Mouse (Mus musculus) MEL (cell line): Measurements from ENCODE around the gene Lin7c. TPM values are rescaled to one million over a fixed set of nuclear protein-coding genes. Genes with fewer than 3 reads are reported as not detected.

Source experiments
- DNase-seq: peaks from one replicate; pipeline ENCODE4 v3.0.0; 2011; ENCODE audit warnings: low read depth, low spot score
- H3K27ac ChIP-seq: 2 replicates; pipeline ENCODE4 v1.5.1; 2012; ENCODE audit warnings: low read depth, mild to moderate bottlenecking, control low read depth, low read length, moderate library complexity; ENCODE audit not compliant: control insufficient read depth
- H3K27me3 ChIP-seq, 2 experiments: fragments of 150-350 bp in 1 of 2; sonication (generic) in 1 of 2; 2 replicates each; pipeline ENCODE4 v1.6.1; 2012; ENCODE audit warnings: low read length in 2 of 2, mild to moderate bottlenecking in 2 of 2, improper control_type of control experiment in 1 of 2, moderate library complexity in 1 of 2; ENCODE audit not compliant: insufficient read depth in 2 of 2, control insufficient read depth in 1 of 2
- H3K36me3 ChIP-seq, 2 experiments: 2 replicates each; pipeline ENCODE4 v1.6.1; 2012 to 2014; ENCODE audit warnings: low read length in 2 of 2, improper control_type of control experiment in 1 of 2, inconsistent platforms in 1 of 2, mild to moderate bottlenecking in 1 of 2; ENCODE audit not compliant: insufficient read depth in 2 of 2, control insufficient read depth in 1 of 2
- H3K4me1 ChIP-seq, 2 experiments: fragments of 150-350 bp in 1 of 2; sonication (generic) in 1 of 2; 2 replicates each; pipeline ENCODE4 v1.6.1; 2012; ENCODE audit warnings: low read length in 2 of 2, improper control_type of control experiment in 1 of 2, mild to moderate bottlenecking in 1 of 2; ENCODE audit not compliant: insufficient read depth in 2 of 2, control insufficient read depth in 1 of 2
- H3K4me3 ChIP-seq, 2 experiments: fragments of 150-350 bp in 1 of 2; sonication (generic) in 1 of 2; 2 replicates each; pipeline ENCODE4 v1.5.1; 2012; ENCODE audit warnings: low read depth in 2 of 2, low read length in 2 of 2, mild to moderate bottlenecking in 2 of 2, moderate library complexity in 2 of 2, control low read depth in 1 of 2, improper control_type of control experiment in 1 of 2; ENCODE audit not compliant: control insufficient read depth in 1 of 2, insufficient read depth in 1 of 2
- H3K79me2 ChIP-seq: 2 replicates; pipeline ENCODE4 v1.6.1; 2012; ENCODE audit warnings: mild to moderate bottlenecking, low read length, moderate library complexity; ENCODE audit not compliant: control insufficient read depth, poor library complexity, insufficient read depth
- H3K9ac ChIP-seq: 2 replicates; pipeline ENCODE4 v1.6.1; 2012; ENCODE audit warnings: low read depth, mild to moderate bottlenecking, control low read depth, low read length, moderate library complexity; ENCODE audit not compliant: control insufficient read depth, poor library complexity, severe bottlenecking
- H3K9me3 ChIP-seq: fragments of 150-350 bp; sonication (generic); replicated peaks from 2 replicates; pipeline ENCODE4 v1.6.1; 2012; ENCODE audit warnings: mild to moderate bottlenecking, low read length, improper control_type of control experiment, moderate library complexity; ENCODE audit not compliant: insufficient read depth
- BHLHE40 ChIP-seq: IDR thresholded peaks from 2 replicates; pipeline ENCODE4 v1.6.1; 2012; ENCODE audit warnings: low read depth, mild to moderate bottlenecking, inconsistent platforms, low read length, improper control_type of control experiment, borderline replicate concordance
- CHD1 ChIP-seq: IDR thresholded peaks from 2 replicates; pipeline ENCODE4 v1.6.1; 2012; ENCODE audit warnings: low read depth, mild to moderate bottlenecking, inconsistent platforms, low read length, improper control_type of control experiment
- E2F4 ChIP-seq: IDR thresholded peaks from 2 replicates; pipeline ENCODE4 v1.6.1; 2011; ENCODE audit warnings: low read depth, low read length, improper control_type of control experiment, borderline replicate concordance
- ETS1 ChIP-seq: IDR thresholded peaks from 2 replicates; pipeline ENCODE4 v1.6.1; 2012; ENCODE audit warnings: low read depth, mild to moderate bottlenecking, inconsistent platforms, low read length, improper control_type of control experiment, moderate library complexity
- KAT2A ChIP-seq: conservative IDR thresholded peaks from 2 replicates; pipeline ENCODE4 v1.6.1; 2012; ENCODE audit warnings: low read depth, low read length, improper control_type of control experiment, inconsistent platforms
- MAFK ChIP-seq: IDR thresholded peaks from 2 replicates; pipeline ENCODE4 v1.6.1; 2011; ENCODE audit warnings: low read depth, mild to moderate bottlenecking, low read length, improper control_type of control experiment, borderline replicate concordance
- MAX ChIP-seq: IDR thresholded peaks from 2 replicates; pipeline ENCODE4 v1.6.1; 2011; ENCODE audit warnings: low read length, improper control_type of control experiment
- MXI1 ChIP-seq: IDR thresholded peaks from 2 replicates; pipeline ENCODE4 v1.6.1; 2011; ENCODE audit warnings: mild to moderate bottlenecking, low read depth, low read length, improper control_type of control experiment
- MYB ChIP-seq: IDR thresholded peaks from 2 replicates; pipeline ENCODE4 v1.6.1; 2011; ENCODE audit warnings: mild to moderate bottlenecking, low read depth, low read length, improper control_type of control experiment
- MYC ChIP-seq: IDR thresholded peaks from 2 replicates; pipeline ENCODE4 v1.6.1; 2011; ENCODE audit warnings: low read depth, mild to moderate bottlenecking, low read length, improper control_type of control experiment, moderate library complexity
- RAD21 ChIP-seq: IDR thresholded peaks from 2 replicates; pipeline ENCODE4 v1.6.1; 2011; ENCODE audit warnings: mild to moderate bottlenecking, low read depth, low read length, improper control_type of control experiment
- TAL1 ChIP-seq: IDR thresholded peaks from 2 replicates; pipeline ENCODE4 v1.6.1; 2012; ENCODE audit warnings: mild to moderate bottlenecking, inconsistent platforms, low read length, moderate library complexity, mixed read lengths
- UBTF ChIP-seq: IDR thresholded peaks from 2 replicates; pipeline ENCODE4 v1.6.1; 2012; ENCODE audit warnings: low read depth, mild to moderate bottlenecking, inconsistent platforms, low read length, improper control_type of control experiment, moderate library complexity, borderline replicate concordance; ENCODE audit not compliant: insufficient read depth
- USF1 ChIP-seq: IDR thresholded peaks from 2 replicates; pipeline ENCODE4 v1.6.1; 2014; ENCODE audit warnings: low read depth, mild to moderate bottlenecking, inconsistent platforms, low read length, improper control_type of control experiment, moderate library complexity
- ZC3H11A ChIP-seq: IDR thresholded peaks from 2 replicates; pipeline ENCODE4 v1.6.1; 2012; ENCODE audit warnings: low read depth, mild to moderate bottlenecking, inconsistent platforms, low read length, improper control_type of control experiment
- ZKSCAN1 ChIP-seq: IDR thresholded peaks from 2 replicates; pipeline ENCODE4 v1.6.1; 2012; ENCODE audit warnings: low read depth, mild to moderate bottlenecking, inconsistent platforms, low read length, improper control_type of control experiment, moderate library complexity
- ZMIZ1 ChIP-seq: IDR thresholded peaks from 2 replicates; pipeline ENCODE4 v1.6.1; 2012; ENCODE audit warnings: low read depth, mild to moderate bottlenecking, inconsistent platforms, low read length, improper control_type of control experiment, moderate library complexity
- ZNF384 ChIP-seq: IDR thresholded peaks from 2 replicates; pipeline ENCODE4 v1.6.1; 2012; ENCODE audit warnings: low read depth, mild to moderate bottlenecking, inconsistent platforms, low read length, improper control_type of control experiment
- polyA plus RNA-seq, 2 experiments: library from polyadenylated mRNA; stranded (reverse) in 1 of 2; unstranded in 1 of 2; fragments of >175 nt in 1 of 2; fragments of >200 nt in 1 of 2; gene quantifications; 2 replicates each; pipeline versions ENCODE4 v1.2.1 to v1.2.4; 2012; ENCODE audit warnings: low replicate concordance in 2 of 2, low read depth in 1 of 2; ENCODE audit not compliant: insufficient read length in 2 of 2, insufficient read depth in 1 of 2, missing spikeins in 1 of 2
- total RNA-seq: library from RNA; depleted of rRNA; stranded (reverse); fragments of 300-350 nt; gene quantifications from 2 replicates; pipeline ENCODE4 v1.2.3, GENCODE M21; 2012

Gene Lin7c
- total and polyA plus RNA-seq, 3 experiments = 45.0 to 46.8 TPM; not detected in 1

DNA sequence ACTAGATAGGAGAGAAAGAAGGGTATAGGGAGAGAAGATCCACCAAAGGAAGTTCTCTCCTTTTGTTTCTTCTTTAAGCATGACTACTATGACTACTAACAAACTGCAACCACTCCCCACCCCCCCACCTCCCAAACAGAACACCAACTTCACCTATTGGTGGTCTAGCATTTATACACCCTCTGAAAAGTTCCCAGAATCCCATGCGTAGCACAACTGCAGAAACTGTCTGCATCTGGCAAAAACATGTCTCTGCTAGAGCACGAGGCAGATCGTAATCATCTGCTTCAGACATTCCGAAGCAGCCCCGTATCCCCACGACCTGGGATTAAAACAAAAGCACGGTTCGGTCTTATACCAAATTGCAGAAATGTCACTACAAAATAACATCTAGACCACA is 21.6 kb downstream of the Lin7c start:
- TF ChIP-seq ZMIZ1 (no peak), UBTF (no peak), ETS1 (no peak), BHLHE40 (no peak), MXI1 (no peak), KAT2A (no peak), MYC (no peak), ZKSCAN1 (no peak)
- Histone ChIP-seq H3K4me3 (no peak overlapping the region), H3K4me1 (no peaks in the 10 kb centered on the region), H3K9me3 (no peaks in the 10 kb centered on the region), H3K9ac (no peak overlapping the region), H3K27me3 (no peaks in the 10 kb centered on the region), H3K79me2 (no peaks in the 10 kb centered on the region), H3K27ac (no peak overlapping the region), H3K36me3 (no peaks in the 10 kb centered on the region)
- DNase-seq = no peak

DNA sequence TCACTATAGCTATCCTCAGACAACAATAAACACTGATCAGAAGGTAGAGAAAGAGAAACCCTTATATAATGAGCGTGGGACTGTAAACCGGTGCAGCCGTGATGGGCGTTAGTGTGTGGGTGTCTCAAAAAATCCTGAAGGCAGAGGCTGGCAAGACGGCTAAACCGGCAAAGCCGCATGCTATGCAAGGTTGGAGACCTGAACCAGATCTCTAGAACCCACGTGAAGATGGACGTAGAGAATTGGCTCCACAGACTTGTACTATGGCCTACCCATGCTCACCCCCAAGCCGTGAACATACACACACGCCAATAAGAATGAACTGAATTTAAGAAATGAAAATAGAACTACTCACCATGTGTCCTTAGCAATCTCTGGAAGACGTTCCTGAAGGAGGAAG is 22.1 kb downstream of the Lin7c start:
- no peaks in the 10 kb centered on the region for H3K27me3 ChIP-seq
- H3K36me3 ChIP-seq = no peaks in the 10 kb centered on the region
- peaks cover 2% of the 10 kb centered on the region; the same call in 1 of the 2 replicates for H3K79me2 ChIP-seq
- no peak overlapping the region for H3K4me3 ChIP-seq
- H3K27ac ChIP-seq = no peak overlapping the region
- no peak overlapping the region for H3K9ac ChIP-seq
- no peaks in the 10 kb centered on the region for H3K4me1 ChIP-seq
- TF ChIP-seq RAD21 (no peak), E2F4 (no peak), MYB (no peak), ZNF384 (no peak), TAL1 (no peak), USF1 (no peak), CHD1 (no peak), ZKSCAN1 (no peak), MXI1 (no peak)
- H3K9me3 ChIP-seq = no peaks in the 10 kb centered on the region
- DNase-seq = no peak

DNA sequence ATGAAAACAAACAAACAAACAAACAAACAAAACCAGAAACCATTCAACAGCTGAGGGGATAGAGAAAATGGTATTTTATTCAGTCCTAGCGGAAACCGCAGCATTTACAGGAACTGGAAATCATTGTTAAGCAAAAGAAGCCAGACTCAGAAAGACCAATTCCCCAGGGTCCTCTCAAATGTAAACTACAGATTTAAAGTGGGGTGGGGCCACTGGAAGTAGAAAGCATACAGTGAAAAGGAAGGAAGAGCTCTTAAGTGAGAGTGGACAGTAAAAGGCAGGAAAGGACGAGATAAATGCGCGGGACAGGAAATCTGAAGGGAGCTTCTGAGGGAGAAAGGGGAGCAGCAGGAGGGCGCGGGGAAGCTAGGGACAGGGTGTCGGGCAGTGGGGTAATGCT is 22.6 kb downstream of the Lin7c start:
- Histone ChIP-seq H3K36me3 (no peaks in the 10 kb centered on the region), H3K9ac (no peak overlapping the region), H3K4me1 (no peaks in the 10 kb centered on the region), H3K79me2 (peaks cover 6% of the 10 kb centered on the region; the same call in 1 of the 2 replicates), H3K4me3 (no peak overlapping the region), H3K27ac (no peak overlapping the region), H3K9me3 (no peaks in the 10 kb centered on the region), H3K27me3 (no peaks in the 10 kb centered on the region)
- TF ChIP-seq TAL1 (no peak), MAFK (no peak), ZNF384 (no peak), MAX (no peak), ZC3H11A (no peak)
- no peak for DNase-seq
